Mouse (Mus musculus) hindbrain, embryonic 15.5 days (tissue): Measurements from ENCODE around the gene C1qtnf6. TPM values are rescaled to one million over a fixed set of nuclear protein-coding genes. Genes with fewer than 3 reads are reported as not detected.

Experiments
- ATAC-seq: fragments of 200-750 bp; cut with Nextera tagmentation; 2 replicates; pipeline ENCODE4 v1.8.0; 2017; ENCODE audit warnings: low read depth, moderate number of reproducible peaks, moderate TSS enrichment; ENCODE audit not compliant: low FRiP score
- H3K27ac ChIP-seq: fragments of 300-500 bp; sonication (generic); replicated peaks from 2 replicates; pipeline ENCODE4 v1.5.1; 2015; ENCODE audit warnings: mild to moderate bottlenecking, inconsistent platforms
- H3K27me3 ChIP-seq: fragments of 300-500 bp; sonication (generic); 2 replicates; pipeline ENCODE4 v1.6.1; 2015; ENCODE audit warnings: control low read depth, inconsistent platforms
- H3K36me3 ChIP-seq: fragments of 300-500 bp; sonication (generic); 2 replicates; pipeline ENCODE4 v1.6.1; 2015; ENCODE audit warnings: control low read depth, inconsistent platforms
- H3K4me1 ChIP-seq: fragments of 300-500 bp; sonication (generic); replicated peaks from 2 replicates; pipeline ENCODE4 v1.6.1; 2015; ENCODE audit warnings: control low read depth, inconsistent platforms
- H3K4me2 ChIP-seq: fragments of 300-500 bp; sonication (generic); 2 replicates; pipeline ENCODE4 v1.6.1; 2015; ENCODE audit warnings: moderate library complexity, mild to moderate bottlenecking, inconsistent platforms
- H3K4me3 ChIP-seq: fragments of 300-500 bp; sonication (generic); 2 replicates; pipeline ENCODE4 v1.5.1; 2015; ENCODE audit warnings: mild to moderate bottlenecking, inconsistent platforms
- H3K9ac ChIP-seq: fragments of 300-500 bp; sonication (generic); 2 replicates; pipeline ENCODE4 v1.6.1; 2015; ENCODE audit warnings: inconsistent platforms
- H3K9me3 ChIP-seq: fragments of 300-500 bp; sonication (generic); 2 replicates; pipeline ENCODE4 v1.6.1; 2016; ENCODE audit warnings: control low read depth, inconsistent platforms
- WGBS: fragments of 180-500 bp; shearing (Covaris S2); methylation state at CpG from one replicate; pipeline ENCODE4 v1.1.7; 2015; 5-methylcytosine and 5-hydroxymethylcytosine counted together
- polyA plus RNA-seq: library from polyadenylated mRNA; unstranded; fragments of >200 nt; fragmentation: Nextera tagmentation; extraction: Ambion mirVana; gene quantifications from 2 replicates; pipeline ENCODE4 v1.2.1, GENCODE M21; 2015

Gene C1qtnf6
- polyA plus RNA-seq, result 8.3 and 9.1 TPM in 2 replicates

- peak within 1 kb of the TSS; percentile 50 for H3K9ac ChIP-seq
- WGBS, result 67% methylated on average over 17 of the region's 17 CpGs
- peak within 1 kb of the TSS; percentile 87 for H3K27ac ChIP-seq
- H3K9me3 ChIP-seq, result no peaks in the 10 kb centered on the region
- peak within 1 kb of the TSS; percentile 34 for H3K4me3 ChIP-seq
- ATAC-seq, result no peak
- peak within 1 kb of the TSS; percentile 61 for H3K4me2 ChIP-seq
- H3K27me3 ChIP-seq, result no peaks in the 10 kb centered on the region
- peaks cover 39% of the 10 kb centered on the region for H3K4me1 ChIP-seq
- H3K36me3 ChIP-seq, result no peaks in the 10 kb centered on the region
Measured at GRCm38 (mm10) chr15:78530671-78531450, at the start of gene C1qtnf6. Gene C1qtnf6 (minus strand): TSS chr15:78531416.

GRCm38 (mm10) chr15:78576284-78576810, 45.1 kb upstream of the C1qtnf6 start:
- Histone ChIP-seq H3K36me3 (no peaks in the 10 kb centered on the region), H3K27ac (no peak overlapping the region), H3K27me3 (no peaks in the 10 kb centered on the region), H3K4me3 (no peak overlapping the region), H3K4me2 (no peak overlapping the region), H3K4me1 (peaks cover 19% of the 10 kb centered on the region), H3K9me3 (no peaks in the 10 kb centered on the region), H3K9ac (no peak overlapping the region)
- no peak for ATAC-seq
- 52% methylated on average over 4 of the region's 4 CpGs for WGBS

- 84% methylated on average over 8 of the region's 8 CpGs for WGBS
- Histone ChIP-seq H3K4me1 (no peaks in the 10 kb centered on the region), H3K4me2 (no peak within 1 kb of the TSS), H3K9me3 (no peaks in the 10 kb centered on the region), H3K27me3 (no peaks in the 10 kb centered on the region), H3K4me3 (no peak within 1 kb of the TSS), H3K27ac (no peak within 1 kb of the TSS), H3K9ac (no peak within 1 kb of the TSS), H3K36me3 (no peaks in the 10 kb centered on the region)
- no peak for ATAC-seq
Measured at GRCm38 (mm10) chr15:78572658-78573397, 41.6 kb upstream of the C1qtnf6 start, which contains the start of gene Rac2. Gene Rac2 (minus strand): TSS chr15:78572783.

- Histone ChIP-seq H3K9ac (no peak overlapping the region), H3K4me1 (no peaks in the 10 kb centered on the region), H3K27me3 (no peaks in the 10 kb centered on the region), H3K27ac (no peak overlapping the region), H3K9me3 (no peaks in the 10 kb centered on the region), H3K36me3 (no peaks in the 10 kb centered on the region), H3K4me2 (no peak overlapping the region), H3K4me3 (no peak overlapping the region)
- WGBS, result 91% methylated on average over 5 of the region's 5 CpGs
- ATAC-seq, result no peak
Measured at GRCm38 (mm10) chr15:78572270-78572600, 41.0 kb upstream of the C1qtnf6 start.

- Histone ChIP-seq H3K4me1 (no peaks in the 10 kb centered on the region), H3K4me3 (no peak overlapping the region), H3K4me2 (no peak overlapping the region), H3K9ac (no peak overlapping the region), H3K36me3 (no peaks in the 10 kb centered on the region), H3K27ac (no peak overlapping the region), H3K27me3 (no peaks in the 10 kb centered on the region), H3K9me3 (no peaks in the 10 kb centered on the region)
- no peak for ATAC-seq
- 71% methylated on average over 16 of the region's 16 CpGs for WGBS
Measured at GRCm38 (mm10) chr15:78571554-78572269, 40.5 kb upstream of the C1qtnf6 start.

- no peak overlapping the region for H3K4me3 ChIP-seq
- no peaks in the 10 kb centered on the region for H3K27me3 ChIP-seq
- H3K9me3 ChIP-seq, result no peaks in the 10 kb centered on the region
- no peak overlapping the region for H3K4me2 ChIP-seq
- no peak overlapping the region for H3K9ac ChIP-seq
- ATAC-seq, result no peak
- no peaks in the 10 kb centered on the region for H3K4me1 ChIP-seq
- H3K36me3 ChIP-seq, result no peaks in the 10 kb centered on the region
- WGBS, result 90% methylated on average over 5 of the region's 5 CpGs
- no peak overlapping the region for H3K27ac ChIP-seq
Measured at GRCm38 (mm10) chr15:78570170-78570569, 39.0 kb upstream of the C1qtnf6 start.

- Histone ChIP-seq H3K36me3 (no peaks in the 10 kb centered on the region), H3K27me3 (no peaks in the 10 kb centered on the region), H3K4me2 (no peak overlapping the region), H3K4me3 (no peak overlapping the region), H3K9me3 (no peaks in the 10 kb centered on the region), H3K27ac (no peak overlapping the region), H3K9ac (no peak overlapping the region), H3K4me1 (no peaks in the 10 kb centered on the region)
- WGBS, result 69% methylated on average over 9 of the region's 9 CpGs
- no peak for ATAC-seq
Measured at GRCm38 (mm10) chr15:78567608-78568120, 36.4 kb upstream of the C1qtnf6 start.

- no peak for ATAC-seq
- H3K4me1 ChIP-seq, result no peaks in the 10 kb centered on the region
- 73% methylated on average over 11 of the region's 11 CpGs for WGBS
Measured at GRCm38 (mm10) chr15:78564764-78565435, 33.7 kb upstream of the C1qtnf6 start.

GRCm38 (mm10) chr15:78563937-78564336, 32.7 kb upstream of the C1qtnf6 start:
- no peak overlapping the region for H3K4me2 ChIP-seq
- H3K4me3 ChIP-seq, result no peak overlapping the region
- H3K9ac ChIP-seq, result no peak overlapping the region
- no peak for ATAC-seq
- 89% methylated on average over 5 of the region's 5 CpGs for WGBS
- H3K27me3 ChIP-seq, result no peaks in the 10 kb centered on the region
- H3K27ac ChIP-seq, result no peak overlapping the region
- no peaks in the 10 kb centered on the region for H3K9me3 ChIP-seq
- H3K4me1 ChIP-seq, result no peaks in the 10 kb centered on the region
- no peaks in the 10 kb centered on the region for H3K36me3 ChIP-seq

More at GRCm38 (mm10) chr15:78564764-78565435, 33.7 kb upstream of the C1qtnf6 start:
- no peak overlapping the region for H3K4me2 ChIP-seq
- H3K9ac ChIP-seq, result no peak overlapping the region
- no peaks in the 10 kb centered on the region for H3K27me3 ChIP-seq
- no peak overlapping the region for H3K4me3 ChIP-seq
- H3K27ac ChIP-seq, result no peak overlapping the region
- H3K36me3 ChIP-seq, result no peaks in the 10 kb centered on the region
- H3K9me3 ChIP-seq, result no peaks in the 10 kb centered on the region

GRCm38 (mm10) chr15:78563344-78563743, 32.1 kb upstream of the C1qtnf6 start:
- WGBS, result 96% methylated on average over 3 of the region's 3 CpGs
- H3K4me1 ChIP-seq, result no peaks in the 10 kb centered on the region
- H3K9ac ChIP-seq, result no peak overlapping the region
- no peak overlapping the region for H3K4me2 ChIP-seq
- no peaks in the 10 kb centered on the region for H3K36me3 ChIP-seq
- no peak overlapping the region for H3K27ac ChIP-seq
- H3K27me3 ChIP-seq, result no peaks in the 10 kb centered on the region
- ATAC-seq, result no peak
- no peak overlapping the region for H3K4me3 ChIP-seq
- no peaks in the 10 kb centered on the region for H3K9me3 ChIP-seq
